Mouse (Mus musculus): ENCODE data around the gene Bnipl. TPM values are rescaled to one million over a fixed set of nuclear protein-coding genes. Genes with fewer than 3 reads are reported as not detected.
A peak's percentile ranks its signal among the peaks of the same experiment; 100 is the strongest.
"Not testable (repeated sequence)": the region's sequence is repeated elsewhere in the genome, so short reads cannot be mapped to it uniquely, and the experiment has no call there.

Bnipl gene
- total RNA-seq, 2 experiments from 2014 or later, result not detected

GRCm38 (mm10) chr3:95217255-95218134, 33.5 kb downstream of the Bnipl start, which contains the start of gene Gabpb2:
Gene Gabpb2, minus strand, starts transcription at chr3:95217916.
- DNase-seq, result peak; percentile 97 to 98
- intact Hi-C loops (cut with DNase I), result loop anchor here (1.0 to 2.0 kb wide), 4 partner anchors 11 to 98 kb away; partner anchors contain the start of genes Cdc42se1 and Tnfaip8l2

DNA sequence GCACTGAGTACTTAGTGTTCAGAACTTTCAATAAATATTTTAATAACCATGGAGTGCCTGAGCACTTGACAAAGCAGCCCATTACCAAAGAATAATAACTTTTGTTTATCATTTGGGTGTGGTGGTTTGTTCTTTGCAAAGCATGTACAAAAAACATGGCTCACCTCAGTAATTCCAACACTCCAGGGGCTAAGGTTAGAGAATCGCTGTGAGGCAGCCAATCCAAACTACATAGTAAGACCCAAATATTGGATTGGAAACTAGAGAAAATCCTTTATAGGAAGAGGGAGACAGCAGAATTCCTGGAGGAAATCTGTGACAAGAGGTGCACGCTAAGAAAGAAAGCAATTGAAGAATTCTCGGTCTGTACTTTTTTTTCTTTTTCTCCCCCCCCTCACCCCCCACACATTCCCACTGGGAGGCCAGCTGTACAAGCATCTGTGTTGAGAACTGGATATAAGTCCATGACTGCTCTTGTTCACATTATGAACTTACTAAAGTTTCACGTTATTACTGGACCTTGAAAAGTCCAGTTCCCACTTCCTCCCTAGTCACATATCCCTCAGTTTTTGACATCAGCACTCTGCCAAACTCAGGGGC, 34.2 kb downstream of the Bnipl start:
- intact Hi-C loops (cut with DNase I), result loop anchor here (1.0 to 2.0 kb wide), 4 partner anchors 12 to 99 kb away; partner anchors contain the start of genes Cdc42se1 and Tnfaip8l2
- DNase-seq, result no peak

DNA sequence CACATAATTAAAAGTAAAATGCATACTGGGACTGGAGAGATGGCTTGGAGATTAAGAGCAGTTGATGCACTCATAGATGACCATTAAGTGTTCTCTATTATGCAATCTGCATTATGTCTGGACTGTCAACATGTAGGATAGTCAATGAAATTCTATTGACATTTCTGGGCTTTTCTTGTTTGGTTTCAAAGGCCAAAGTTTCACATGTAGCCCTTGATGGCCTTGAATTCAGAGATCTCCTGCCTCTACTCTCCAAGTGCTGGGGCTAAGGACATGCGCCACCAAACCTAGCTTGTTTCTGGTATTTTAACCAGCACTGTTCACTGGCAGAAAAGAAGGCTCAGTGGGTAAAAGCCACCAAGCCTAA, 37.4 kb downstream of the Bnipl start:
- intact Hi-C loops (cut with DNase I), result no loop called here
- DNase-seq, result no peak

DNA sequence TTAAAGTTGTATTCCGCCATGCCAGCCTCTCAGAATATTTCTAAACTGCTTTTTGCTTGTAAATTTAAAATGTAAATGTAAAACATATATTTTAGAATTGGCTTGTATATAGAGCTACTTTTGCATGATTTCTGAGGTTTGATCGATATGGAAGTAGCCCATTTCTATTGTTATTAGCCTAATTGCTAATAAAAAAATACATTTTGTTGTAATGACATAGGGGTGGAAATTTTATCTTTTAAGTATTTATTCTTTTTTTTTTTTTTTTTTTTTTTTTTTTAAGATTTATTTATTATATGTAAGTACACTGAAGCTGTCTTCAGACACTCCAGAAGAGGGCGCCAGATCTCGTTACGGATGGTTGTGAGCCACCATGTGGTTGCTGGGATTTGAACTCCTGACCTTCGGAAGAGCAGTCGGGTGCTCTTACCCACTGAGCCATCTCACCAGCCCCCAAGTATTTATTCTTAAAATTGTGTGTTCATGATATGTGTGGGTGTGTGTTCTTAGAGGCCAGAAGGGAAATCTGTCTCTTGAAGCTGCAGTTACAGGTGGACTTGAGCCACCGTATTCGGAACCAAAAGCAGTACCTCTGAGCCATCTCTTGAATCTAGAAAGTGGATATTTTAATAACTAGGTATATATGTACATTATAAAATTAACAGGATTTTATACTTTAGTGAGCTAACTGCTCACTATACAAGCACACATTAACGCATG, 37.9 kb downstream of the Bnipl start:
- DNase-seq; intact Hi-C loops (cut with DNase I): not testable (repeated sequence)

- no peak for DNase-seq
- intact Hi-C loops (cut with DNase I), result no loop called here
Observed at GRCm38 (mm10) chr3:95210585-95210984, 40.4 kb downstream of the Bnipl start.

GRCm38 (mm10) chr3:95208286-95208685, 42.7 kb downstream of the Bnipl start:
- intact Hi-C loops (cut with DNase I), result no loop called here
- DNase-seq, result no peak

DNA sequence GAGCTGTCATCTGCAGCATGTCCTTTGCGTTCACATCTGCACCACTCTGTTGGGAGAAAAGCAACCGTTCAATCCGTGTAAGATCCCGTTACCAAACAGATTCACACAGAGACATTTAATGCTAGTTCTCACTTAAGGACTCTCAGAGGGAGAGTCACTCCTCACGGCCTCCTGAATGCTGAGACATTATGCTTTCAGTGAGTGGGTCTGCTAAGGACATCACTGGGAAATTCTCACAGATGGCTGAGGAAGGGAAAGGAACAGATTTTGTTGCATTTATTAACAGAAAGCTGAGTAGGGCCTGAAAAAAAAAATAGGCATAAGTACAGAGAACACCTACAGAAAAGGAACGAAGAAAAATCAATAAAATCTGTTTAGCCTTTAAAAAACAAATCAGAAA, 47.1 kb downstream of the Bnipl start:
- intact Hi-C loops (cut with DNase I), result no loop called here
- DNase-seq, result no peak

- intact Hi-C loops (cut with DNase I), result no loop called here
- DNase-seq, result no peak
Observed at GRCm38 (mm10) chr3:95200562-95200961, 50.4 kb downstream of the Bnipl start.

DNA sequence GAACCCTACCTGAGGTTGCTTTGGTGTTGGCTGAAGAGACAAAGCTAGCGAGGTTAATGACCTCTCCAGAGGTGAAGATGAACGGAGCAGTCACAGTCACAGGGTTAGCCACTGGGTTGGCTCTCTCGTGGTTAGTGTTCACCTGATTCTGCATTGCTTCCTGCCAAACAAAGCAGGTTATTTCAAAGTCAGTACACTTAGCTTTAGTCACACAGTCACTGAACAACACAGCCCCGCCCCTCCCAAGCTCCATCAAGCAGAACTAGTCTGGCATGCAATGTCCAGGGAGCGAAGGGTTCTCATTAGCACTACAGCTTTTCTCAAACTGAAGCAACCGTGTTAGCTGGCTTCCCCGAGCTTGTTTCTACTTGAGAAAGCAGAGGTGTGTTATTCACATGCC, 50.9 kb downstream of the Bnipl start:
- DNase-seq, result no peak
- intact Hi-C loops (cut with DNase I), result no loop called here

DNA sequence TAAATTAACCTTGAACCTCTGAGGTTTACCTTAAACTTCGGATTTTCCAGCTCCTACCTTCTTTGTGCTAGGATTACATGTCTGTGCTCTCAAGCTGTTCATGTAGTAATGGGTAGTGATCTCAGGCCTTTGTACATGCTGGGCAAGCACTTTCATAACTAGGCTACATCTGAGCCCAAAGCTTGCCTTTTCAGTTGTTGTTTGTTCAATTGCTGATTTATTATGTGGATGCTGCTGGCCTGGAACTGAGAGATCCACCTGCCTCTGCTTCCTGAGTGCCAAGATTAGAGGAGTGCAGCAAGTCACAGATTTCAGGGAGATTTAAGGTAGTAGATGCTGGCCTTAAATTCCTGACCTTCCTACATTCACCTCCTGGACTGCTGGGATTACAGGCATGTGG, 51.9 kb downstream of the Bnipl start:
- no peak for DNase-seq
- intact Hi-C loops (cut with DNase I), result no loop called here

DNA sequence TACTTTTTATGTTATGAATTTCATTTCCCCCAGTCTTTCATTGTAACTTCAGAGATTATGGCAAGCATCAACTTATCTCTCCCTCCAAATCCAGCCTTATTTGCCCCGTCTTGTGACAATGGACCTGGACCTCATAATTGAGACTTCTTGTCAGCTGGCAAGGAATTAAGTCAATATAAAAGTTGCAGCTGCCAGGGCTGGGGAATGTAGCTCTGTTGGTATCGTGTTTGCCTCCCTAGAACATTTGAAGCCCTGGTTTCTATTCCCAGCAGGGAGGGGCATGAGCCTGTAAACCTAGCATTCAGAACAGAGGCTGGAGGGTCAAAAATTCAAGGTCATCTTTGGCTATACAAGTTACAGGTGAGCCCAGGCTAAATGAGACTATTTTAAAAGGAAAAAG, 55.2 kb downstream of the Bnipl start:
- no peak for DNase-seq
- intact Hi-C loops (cut with DNase I), result no loop called here

DNA sequence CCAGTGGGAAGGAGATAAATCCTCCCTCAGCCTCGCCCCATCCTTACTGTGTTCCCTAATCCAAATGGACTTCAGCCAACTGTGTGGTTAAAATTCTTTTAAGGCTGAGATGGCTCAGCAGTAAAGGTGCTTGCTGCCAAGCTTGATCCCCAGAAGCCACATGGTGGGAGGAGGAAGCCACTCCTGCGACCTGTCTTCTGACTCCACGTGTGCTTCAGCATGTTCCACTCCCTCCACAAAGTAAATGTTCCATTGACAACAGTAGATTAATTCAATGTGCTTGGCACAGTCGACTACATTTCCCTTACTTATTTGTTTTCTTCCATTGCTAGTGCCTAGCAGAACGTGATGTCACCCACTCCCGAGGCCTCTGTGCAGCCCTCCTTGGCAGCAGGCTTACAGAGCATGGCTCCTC, 56.3 kb downstream of the Bnipl start:
- DNase-seq, result no peak
- intact Hi-C loops (cut with DNase I), result no loop called here

Other genes starting within 250 kb of the Bnipl start
- gene Zfp687, start 235.7 kb downstream of the Bnipl start, total RNA-seq (2021), result 10 to 100 TPM; 20.3 to 24.3 TPM
- gene Psmd4, start 208.6 kb downstream of the Bnipl start, total RNA-seq (2021), result 100 to 1,000 TPM; 140 to 142 TPM
- 10 to 100 TPM; 25.7 to 26.1 TPM for gene Pip5k1a, start 144.3 kb downstream of the Bnipl start, total RNA-seq (2021)
- gene Vps72, start 140.2 kb downstream of the Bnipl start, total RNA-seq (2021), result 10 to 100 TPM; 39.0 to 53.0 TPM
- 1 to 10 TPM; 9.6 to 9.9 TPM for gene Tmod4, start 126.7 kb downstream of the Bnipl start, total RNA-seq (2021)
- 10 to 100 TPM; 28.9 to 34.9 TPM for gene Scnm1, start 117.2 kb downstream of the Bnipl start, total RNA-seq (2021)
- gene Lysmd1, start 117.1 kb downstream of the Bnipl start, total RNA-seq (2021), result 1 to 10 TPM; 8.0 to 8.6 TPM
- 1 to 10 TPM; 1.7 to 1.8 TPM for gene Tnfaip8l2, start 108.8 kb downstream of the Bnipl start, total RNA-seq (2021)
- gene Sema6c, start 90.7 kb downstream of the Bnipl start, total RNA-seq (2021), result 10 to 100 TPM in 1 of 2 experiments, 1 to 10 TPM in 1; 7.9 to 10.2 TPM
- gene Gabpb2, start 33.3 kb downstream of the Bnipl start, total RNA-seq (2021), result 10 to 100 TPM; 14.0 to 17.1 TPM
- gene Cdc42se1, start 22.5 kb downstream of the Bnipl start, total RNA-seq (2021), result 10 to 100 TPM; 40.4 to 41.3 TPM
- gene Mllt11, start 19.0 kb downstream of the Bnipl start, total RNA-seq (2021), result 1 to 10 TPM; 6.4 to 8.9 TPM
- gene Gm128, start 9.6 kb downstream of the Bnipl start, total RNA-seq (2021), result under 1 TPM in 1 of 2 experiments, not detected in 1; 0.12 TPM
- 10 to 100 TPM; 27.7 TPM for gene Mindy1, start 30.2 kb upstream of the Bnipl start, total RNA-seq (2021)
- 10 to 100 TPM; 28.8 to 35.2 TPM for gene Prune1, start 30.9 kb upstream of the Bnipl start, total RNA-seq (2021)
- under 1 TPM; 0.37 to 0.38 TPM for gene Anxa9, start 56.0 kb upstream of the Bnipl start, total RNA-seq (2021)
- gene Cers2, start 63.6 kb upstream of the Bnipl start, total RNA-seq (2021), result 10 to 100 TPM; 58.4 to 65.6 TPM
- 10 to 100 TPM; 16.2 to 18.2 TPM for gene Setdb1, start 106.0 kb upstream of the Bnipl start, total RNA-seq (2021)
- not detected for gene 4930558C23Rik, start 151.6 kb upstream of the Bnipl start, total RNA-seq (2021)
- 10 to 100 TPM; 53.0 to 56.1 TPM for gene Arnt, start 183.2 kb upstream of the Bnipl start, total RNA-seq (2021)
- 10 to 100 TPM; 17.5 to 17.9 TPM for gene Ctsk, start 248.1 kb upstream of the Bnipl start, total RNA-seq (2021)